Mouse (Mus musculus) midbrain, embryonic 10.5 days (tissue): ENCODE results near the gene Ybx1. TPM values are rescaled to one million over a fixed set of nuclear protein-coding genes. Genes with fewer than 3 reads are reported as not detected.

ENCODE experiments used
- DNase-seq: peaks from one replicate; pipeline ENCODE4 v3.0.0-alpha.2; 2017; ENCODE audit warnings: low spot score
- H3K27ac ChIP-seq: fragments of 300-500 bp; sonication (generic); replicated peaks from 2 replicates; pipeline ENCODE4 v1.5.1; 2016; ENCODE audit warnings: mild to moderate bottlenecking
- H3K27me3 ChIP-seq: fragments of 300-500 bp; sonication (generic); 2 replicates; pipeline ENCODE4 v1.6.1; 2016; ENCODE audit warnings: low read depth, mild to moderate bottlenecking; ENCODE audit not compliant: poor library complexity, severe bottlenecking
- H3K36me3 ChIP-seq: fragments of 300-500 bp; sonication (generic); 2 replicates; pipeline ENCODE4 v1.6.1; 2016; ENCODE audit warnings: mild to moderate bottlenecking, moderate library complexity
- H3K4me1 ChIP-seq: fragments of 300-500 bp; sonication (generic); 2 replicates; pipeline ENCODE4 v1.6.1; 2016
- H3K4me3 ChIP-seq: fragments of 300-500 bp; sonication (generic); 2 replicates; pipeline ENCODE4 v1.5.1; 2016; ENCODE audit warnings: mild to moderate bottlenecking, moderate library complexity
- H3K9me3 ChIP-seq: fragments of 300-500 bp; sonication (generic); replicated peaks from 2 replicates; pipeline ENCODE4 v1.6.1; 2016; ENCODE audit warnings: mild to moderate bottlenecking
- WGBS: fragments of 180-500 bp; shearing (Covaris S2); methylation state at CpG from one replicate; pipeline ENCODE4 v1.1.7; 2016; 5-methylcytosine and 5-hydroxymethylcytosine counted together
- polyA plus RNA-seq: library from polyadenylated mRNA; unstranded; fragments of >200 nt; fragmentation: Nextera tagmentation; extraction: Ambion mirVana; gene quantifications from 2 replicates; pipeline ENCODE4 v1.2.1, GENCODE M21; 2016

The Ybx1 gene
- polyA plus RNA-seq, 1 experiment from 2014 or later, result 1,063 TPM

GRCm38 (mm10) chr4:119261087-119261713 lies 33.2 kb downstream of the Ybx1 start:
- no peak overlapping the region for H3K4me3 ChIP-seq
- no peak for DNase-seq
- WGBS, result 59% methylated on average over 7 of the region's 7 CpGs
- H3K36me3 ChIP-seq, result no peaks in the 10 kb centered on the region
- H3K9me3 ChIP-seq, result no peaks in the 10 kb centered on the region
- peaks cover 15% of the 10 kb centered on the region for H3K4me1 ChIP-seq
- H3K27ac ChIP-seq, result no peak overlapping the region
- H3K27me3 ChIP-seq, result no peaks in the 10 kb centered on the region

GRCm38 (mm10) chr4:119259344-119260254 lies 34.8 kb downstream of the Ybx1 start:
- no peak for DNase-seq
- Histone ChIP-seq H3K4me3 (no peak overlapping the region), H3K36me3 (no peaks in the 10 kb centered on the region), H3K9me3 (no peaks in the 10 kb centered on the region), H3K4me1 (peaks cover 29% of the 10 kb centered on the region), H3K27me3 (no peaks in the 10 kb centered on the region), H3K27ac (no peak overlapping the region)
- WGBS, result 79% methylated on average over 15 of the region's 15 CpGs

GRCm38 (mm10) chr4:119257083-119257482 lies 37.3 kb downstream of the Ybx1 start:
- peaks cover 41% of the 10 kb centered on the region for H3K4me1 ChIP-seq
- H3K27me3 ChIP-seq, result no peaks in the 10 kb centered on the region
- WGBS, result 83% methylated on average over 6 of the region's 6 CpGs

GRCm38 (mm10) chr4:119255351-119255750 lies 39.1 kb downstream of the Ybx1 start, which contains the start of gene Cldn19:
Cldn19 (plus strand) TSS chr4:119255414.
- H3K9me3 ChIP-seq, result no peaks in the 10 kb centered on the region
- H3K4me1 ChIP-seq, result peaks cover 37% of the 10 kb centered on the region
- 73% methylated on average over 12 of the region's 12 CpGs for WGBS
- DNase-seq, result no peak
- H3K27me3 ChIP-seq, result no peaks in the 10 kb centered on the region
- no peaks in the 10 kb centered on the region for H3K36me3 ChIP-seq
- peak within 1 kb of the TSS; percentile 82 for H3K27ac ChIP-seq
- 0 out of 2 replicates have a peak within 1 kb of the TSS, but pooled peaks have one; percentile 18 for H3K4me3 ChIP-seq

More at GRCm38 (mm10) chr4:119257083-119257482, 37.3 kb downstream of the Ybx1 start:
- Histone ChIP-seq H3K9me3 (no peaks in the 10 kb centered on the region), H3K4me3 (no peak overlapping the region), H3K36me3 (no peaks in the 10 kb centered on the region), H3K27ac (no peak overlapping the region; the same call in 1 of the 2 replicates)
- no peak for DNase-seq

GRCm38 (mm10) chr4:119254012-119254618 lies 40.3 kb downstream of the Ybx1 start:
- H3K27ac ChIP-seq, result peak overlapping the region; percentile 82
- 0 out of 2 replicates have a peak overlapping the region, but pooled peaks have one; percentile 18 for H3K4me3 ChIP-seq
- DNase-seq, result peak; percentile 45
- peaks cover 37% of the 10 kb centered on the region for H3K4me1 ChIP-seq
- no peaks in the 10 kb centered on the region for H3K9me3 ChIP-seq
- WGBS, result 32% methylated on average over 9 of the region's 9 CpGs
- H3K36me3 ChIP-seq, result no peaks in the 10 kb centered on the region
- H3K27me3 ChIP-seq, result no peaks in the 10 kb centered on the region

- Histone ChIP-seq H3K27me3 (no peaks in the 10 kb centered on the region), H3K27ac (no peak overlapping the region), H3K36me3 (0 out of 2 replicates have a peak, but pooled peaks cover 6% of the 10 kb centered on the region), H3K4me1 (peaks cover 47% of the 10 kb centered on the region), H3K4me3 (no peak overlapping the region), H3K9me3 (no peaks in the 10 kb centered on the region)
- WGBS, result 75% methylated on average over 7 of the region's 7 CpGs
- DNase-seq, result no peak
These were observed 42.2 kb downstream of the Ybx1 start for GRCm38 (mm10) chr4:119252025-119252808.

- peak overlapping the region; percentile 73; the same call in 1 of the 2 replicates for H3K27ac ChIP-seq
- no peak for DNase-seq
- no peaks in the 10 kb centered on the region for H3K27me3 ChIP-seq
- H3K4me1 ChIP-seq, result peaks cover 26% of the 10 kb centered on the region
- peaks cover 41% of the 10 kb centered on the region for H3K36me3 ChIP-seq
- WGBS, result 86% methylated on average over 11 of the region's 11 CpGs
- H3K4me3 ChIP-seq, result no peak overlapping the region
- H3K9me3 ChIP-seq, result no peaks in the 10 kb centered on the region
These were observed 45.9 kb downstream of the Ybx1 start for GRCm38 (mm10) chr4:119248407-119248965.

GRCm38 (mm10) chr4:119247462-119248235 lies 46.8 kb downstream of the Ybx1 start:
- Histone ChIP-seq H3K9me3 (no peaks in the 10 kb centered on the region), H3K4me3 (peak overlapping the region; percentile 28), H3K36me3 (peaks cover 48% of the 10 kb centered on the region), H3K27ac (peak overlapping the region; percentile 73), H3K27me3 (no peaks in the 10 kb centered on the region), H3K4me1 (peaks cover 25% of the 10 kb centered on the region)
- WGBS, result 22% methylated on average over 13 of the region's 13 CpGs
- peak; percentile 70 for DNase-seq

GRCm38 (mm10) chr4:119246688-119247225 lies 47.6 kb downstream of the Ybx1 start:
- no peak for DNase-seq
- 79% methylated on average over 14 of the region's 14 CpGs for WGBS
- Histone ChIP-seq H3K27me3 (no peaks in the 10 kb centered on the region), H3K36me3 (peaks cover 57% of the 10 kb centered on the region), H3K4me3 (no peak overlapping the region), H3K27ac (peak overlapping the region; percentile 73; the same call in 1 of the 2 replicates), H3K9me3 (no peaks in the 10 kb centered on the region), H3K4me1 (peaks cover 25% of the 10 kb centered on the region)

- no peaks in the 10 kb centered on the region for H3K27me3 ChIP-seq
- no peak for DNase-seq
- no peak overlapping the region for H3K4me3 ChIP-seq
- H3K36me3 ChIP-seq, result peaks cover 65% of the 10 kb centered on the region
- no peaks in the 10 kb centered on the region for H3K9me3 ChIP-seq
- H3K4me1 ChIP-seq, result peaks cover 25% of the 10 kb centered on the region
- H3K27ac ChIP-seq, result no peak overlapping the region
- 86% methylated on average over 9 of the region's 9 CpGs for WGBS
These were observed 48.4 kb downstream of the Ybx1 start for GRCm38 (mm10) chr4:119245961-119246360.

- Histone ChIP-seq H3K27me3 (no peaks in the 10 kb centered on the region), H3K27ac (no peak overlapping the region), H3K4me3 (no peak overlapping the region), H3K9me3 (no peaks in the 10 kb centered on the region), H3K36me3 (peaks cover 67% of the 10 kb centered on the region), H3K4me1 (peaks cover 25% of the 10 kb centered on the region)
- 86% methylated on average over 7 of the region's 7 CpGs for WGBS
- DNase-seq, result no peak
These were observed 48.8 kb downstream of the Ybx1 start for GRCm38 (mm10) chr4:119245556-119245955.
